Mouse (Mus musculus): Measurements from ENCODE around the gene Gss. TPM values are rescaled to one million over a fixed set of nuclear protein-coding genes. Genes with fewer than 3 reads are reported as not detected.
"Not testable (repeated sequence)": the region's sequence is repeated elsewhere in the genome, so short reads cannot be mapped to it uniquely, and the experiment has no call there.

Gss gene
- total RNA-seq, 2 experiments from 2014 or later: 9.7 to 17.1 TPM

GRCm38 (mm10) chr2:155576656-155577055 is 16.0 kb downstream of the Gss start:
- no peak for ATAC-seq (ENCODE audit: poor library complexity, severe bottlenecking)

- no peak for ATAC-seq (ENCODE audit: poor library complexity, severe bottlenecking)
Observed at GRCm38 (mm10) chr2:155574700-155575099, 17.9 kb downstream of the Gss start.

- ATAC-seq (ENCODE audit: poor library complexity, severe bottlenecking): no peak
Observed at GRCm38 (mm10) chr2:155573996-155574395, 18.6 kb downstream of the Gss start.

- ATAC-seq (ENCODE audit: poor library complexity, severe bottlenecking): 0 out of 2 replicates have a peak, but pooled peaks have one; percentile 27
Observed at GRCm38 (mm10) chr2:155573001-155573400, 19.6 kb downstream of the Gss start.

GRCm38 (mm10) chr2:155569223-155569807 is 23.3 kb downstream of the Gss start:
- no peak for ATAC-seq (ENCODE audit: poor library complexity, severe bottlenecking)

- no peak for ATAC-seq (ENCODE audit: poor library complexity, severe bottlenecking)
Observed at GRCm38 (mm10) chr2:155567751-155568150, 24.9 kb downstream of the Gss start.

GRCm38 (mm10) chr2:155562934-155563333 is 29.7 kb downstream of the Gss start:
- 0 out of 2 replicates have a peak, but pooled peaks have one; percentile 27 for ATAC-seq (ENCODE audit: poor library complexity, severe bottlenecking)

GRCm38 (mm10) chr2:155562209-155562608 is 30.4 kb downstream of the Gss start:
- ATAC-seq (ENCODE audit: poor library complexity, severe bottlenecking): no peak

GRCm38 (mm10) chr2:155554426-155554985 is 38.1 kb downstream of the Gss start:
- ATAC-seq (ENCODE audit: poor library complexity, severe bottlenecking): no peak

- ATAC-seq (ENCODE audit: poor library complexity, severe bottlenecking): peak; percentile 59; the same call in 1 of the 2 replicates
Observed at GRCm38 (mm10) chr2:155552949-155553354, 39.7 kb downstream of the Gss start.

- no peak for ATAC-seq (ENCODE audit: poor library complexity, severe bottlenecking)
Observed at GRCm38 (mm10) chr2:155552336-155552735, 40.3 kb downstream of the Gss start.

GRCm38 (mm10) chr2:155546955-155547354 is 45.7 kb downstream of the Gss start:
- no peak for ATAC-seq (ENCODE audit: poor library complexity, severe bottlenecking)

- ATAC-seq (ENCODE audit: poor library complexity, severe bottlenecking): peak; percentile 51
Observed at GRCm38 (mm10) chr2:155540822-155541458, 51.7 kb downstream of the Gss start.

GRCm38 (mm10) chr2:155539696-155540095 is 52.9 kb downstream of the Gss start:
- no peak for ATAC-seq (ENCODE audit: poor library complexity, severe bottlenecking)

- not testable (repeated sequence) for ATAC-seq (ENCODE audit: poor library complexity, severe bottlenecking)
Observed at GRCm38 (mm10) chr2:155538463-155539057, 54.0 kb downstream of the Gss start.

- ATAC-seq (ENCODE audit: poor library complexity, severe bottlenecking): peak; percentile 52; the same call in 1 of the 2 replicates
Observed at GRCm38 (mm10) chr2:155537761-155538462, 54.7 kb downstream of the Gss start.

GRCm38 (mm10) chr2:155536292-155536691 is 56.3 kb downstream of the Gss start:
- no peak for ATAC-seq (ENCODE audit: poor library complexity, severe bottlenecking)

- no peak for ATAC-seq (ENCODE audit: poor library complexity, severe bottlenecking)
Observed at GRCm38 (mm10) chr2:155527367-155527766, 65.2 kb downstream of the Gss start.

- no peak for ATAC-seq (ENCODE audit: poor library complexity, severe bottlenecking)
Observed at GRCm38 (mm10) chr2:155524378-155524777, 68.2 kb downstream of the Gss start.

- ATAC-seq (ENCODE audit: poor library complexity, severe bottlenecking): peak; percentile 52
Observed at GRCm38 (mm10) chr2:155523706-155524105, 68.9 kb downstream of the Gss start.
